Mouse (Mus musculus) ES-Bruce4 (cell line): ENCODE results near the gene Tulp2. TPM values are rescaled to one million over a fixed set of nuclear protein-coding genes. Genes with fewer than 3 reads are reported as not detected.

ENCODE experiments used
- H3K27ac ChIP-seq: 2 replicates; pipeline ENCODE4 v1.5.1; 2012; ENCODE audit warnings: low read length, inconsistent platforms; ENCODE audit not compliant: insufficient read depth
- H3K27me3 ChIP-seq: 2 replicates; pipeline ENCODE4 v1.6.1; 2012; ENCODE audit warnings: mild to moderate bottlenecking, low read length, inconsistent platforms; ENCODE audit not compliant: control insufficient read depth, poor library complexity, insufficient read depth, severe bottlenecking
- H3K36me3 ChIP-seq: 2 replicates; pipeline ENCODE4 v1.6.1; 2012; ENCODE audit warnings: inconsistent platforms, mild to moderate bottlenecking, low read length, moderate library complexity; ENCODE audit not compliant: control insufficient read depth, poor library complexity, insufficient read depth, severe bottlenecking
- H3K4me1 ChIP-seq: one replicate; pipeline ENCODE4 v1.8.1; 2011; ENCODE audit warnings: low read length; ENCODE audit not compliant: control insufficient read depth, insufficient read depth
- H3K4me3 ChIP-seq: 2 replicates; pipeline ENCODE4 v1.5.1; 2011; ENCODE audit warnings: low read depth, mild to moderate bottlenecking, low read length
- H3K9ac ChIP-seq: 2 replicates; pipeline ENCODE4 v1.6.1; 2012; ENCODE audit warnings: low read depth, mild to moderate bottlenecking, inconsistent platforms; ENCODE audit not compliant: poor library complexity, severe bottlenecking
- H3K9me3 ChIP-seq: replicated peaks from 2 replicates; pipeline ENCODE4 v1.6.1; 2012; ENCODE audit warnings: mild to moderate bottlenecking, low read length, inconsistent platforms; ENCODE audit not compliant: control insufficient read depth, poor library complexity, insufficient read depth, severe bottlenecking
- CTCF ChIP-seq: IDR thresholded peaks from one replicate; pipeline ENCODE4 v1.8.1; 2011; ENCODE audit warnings: low read depth, low read length
- EP300 ChIP-seq: IDR thresholded peaks from 2 replicates; pipeline ENCODE4 v1.6.1; 2011; ENCODE audit warnings: low read depth, low read length; ENCODE audit not compliant: insufficient read depth
- POLR2A ChIP-seq: IDR thresholded peaks from one replicate; pipeline ENCODE4 v1.8.1; 2011; ENCODE audit warnings: low read length; ENCODE audit not compliant: insufficient read depth
- polyA plus RNA-seq: library from polyadenylated mRNA; stranded (reverse); fragments of >200 nt; gene quantifications from 2 replicates; pipeline ENCODE4 v1.2.4, GENCODE M21; 2011; ENCODE audit warnings: low read depth; ENCODE audit not compliant: missing spikeins, insufficient read depth, insufficient read length

Tulp2 gene
- polyA plus RNA-seq, 1 experiment = 1.3 TPM

DNA sequence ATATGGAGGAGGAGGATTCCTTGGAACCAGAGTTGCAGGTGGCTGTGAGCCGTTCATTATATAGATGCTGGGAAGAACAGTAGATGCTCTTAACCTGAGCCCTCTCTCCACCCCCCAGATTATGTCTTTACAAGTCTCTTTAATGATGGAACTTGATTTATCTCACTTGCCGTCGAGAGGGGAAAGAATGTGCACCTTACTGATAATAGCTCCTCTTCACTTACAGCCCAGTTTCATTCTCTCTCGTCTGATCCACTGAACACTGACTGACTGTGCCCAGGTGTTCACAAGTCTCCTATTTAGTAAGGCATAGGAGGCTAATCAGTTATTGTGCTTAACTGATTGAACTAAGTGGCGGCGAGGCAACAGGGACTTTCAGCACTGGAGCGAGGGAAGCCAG lies 7.9 kb downstream of the Tulp2 start:
- Histone ChIP-seq H3K4me1 (peaks cover 5% of the 10 kb centered on the region), H3K4me3 (no peak overlapping the region), H3K27me3 (no peaks in the 10 kb centered on the region), H3K9ac (no peak overlapping the region), H3K27ac (no peak overlapping the region), H3K9me3 (no peaks in the 10 kb centered on the region), H3K36me3 (no peaks in the 10 kb centered on the region)
- TF ChIP-seq CTCF (no peak), POLR2A (no peak), EP300 (no peak)

- TF ChIP-seq POLR2A (no peak), EP300 (no peak), CTCF (no peak)
- H3K4me1 ChIP-seq = peaks cover 5% of the 10 kb centered on the region
- H3K9ac ChIP-seq = no peak overlapping the region
Observed at GRCm38 (mm10) chr7:45490822-45491221, 9.1 kb downstream of the Tulp2 start.

GRCm38 (mm10) chr7:45491264-45491663 lies 9.6 kb downstream of the Tulp2 start:
- no peak overlapping the region for H3K9ac ChIP-seq
- H3K4me3 ChIP-seq = no peak overlapping the region
- TF ChIP-seq CTCF (no peak), POLR2A (no peak), EP300 (no peak)
- H3K36me3 ChIP-seq = no peaks in the 10 kb centered on the region
- peaks cover 5% of the 10 kb centered on the region for H3K4me1 ChIP-seq
- no peaks in the 10 kb centered on the region for H3K27me3 ChIP-seq
- no peak overlapping the region for H3K27ac ChIP-seq
- H3K9me3 ChIP-seq = no peaks in the 10 kb centered on the region

More at GRCm38 (mm10) chr7:45490822-45491221, 9.1 kb downstream of the Tulp2 start:
- H3K36me3 ChIP-seq = no peaks in the 10 kb centered on the region
- H3K4me3 ChIP-seq = no peak overlapping the region
- no peaks in the 10 kb centered on the region for H3K9me3 ChIP-seq
- H3K27ac ChIP-seq = no peak overlapping the region
- no peaks in the 10 kb centered on the region for H3K27me3 ChIP-seq

DNA sequence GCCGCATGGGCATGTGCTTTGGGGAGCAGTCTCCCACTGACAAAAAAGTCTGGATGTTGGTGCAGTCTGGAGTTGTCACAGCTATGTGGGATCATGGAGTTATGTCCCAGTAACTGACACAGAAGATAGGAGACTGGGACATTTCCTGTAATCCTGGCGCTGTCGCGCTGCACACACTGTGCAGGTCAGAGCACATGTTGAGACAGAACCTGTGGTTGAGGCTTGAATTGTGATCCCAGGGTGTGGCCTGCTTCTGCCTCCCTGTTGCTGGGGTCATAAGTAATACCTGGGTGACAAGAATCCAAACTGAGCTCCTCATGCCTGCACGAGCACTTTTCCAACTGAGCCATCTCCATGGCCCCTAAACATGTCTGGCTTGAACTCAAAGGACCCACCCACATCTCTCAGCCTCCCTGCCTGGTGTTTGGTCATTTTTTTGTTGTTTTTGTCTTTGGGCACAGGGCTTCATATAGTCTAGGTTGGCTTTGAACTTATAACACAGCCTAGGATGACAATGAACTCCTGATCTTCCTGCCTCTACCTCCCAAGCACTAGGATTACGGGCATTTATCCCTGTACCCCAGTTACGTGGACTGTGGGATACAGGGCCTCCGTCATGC lies 10.7 kb downstream of the Tulp2 start:
- Histone ChIP-seq H3K27me3 (no peaks in the 10 kb centered on the region), H3K27ac (no peak overlapping the region), H3K9ac (no peak overlapping the region), H3K9me3 (no peaks in the 10 kb centered on the region), H3K36me3 (no peaks in the 10 kb centered on the region), H3K4me3 (no peak overlapping the region), H3K4me1 (peaks cover 5% of the 10 kb centered on the region)
- TF ChIP-seq POLR2A = no peak
- no peak for TF ChIP-seq CTCF
- no peak for TF ChIP-seq EP300

- H3K36me3 ChIP-seq = no peaks in the 10 kb centered on the region
- H3K27me3 ChIP-seq = no peaks in the 10 kb centered on the region
- H3K4me3 ChIP-seq = no peak overlapping the region
- H3K27ac ChIP-seq = no peak overlapping the region
- peaks cover 5% of the 10 kb centered on the region for H3K4me1 ChIP-seq
- TF ChIP-seq EP300 (no peak), POLR2A (no peak), CTCF (no peak)
- H3K9ac ChIP-seq = no peak overlapping the region
- no peaks in the 10 kb centered on the region for H3K9me3 ChIP-seq
Observed at GRCm38 (mm10) chr7:45492951-45493350, 11.3 kb downstream of the Tulp2 start.

GRCm38 (mm10) chr7:45494548-45494947 lies 12.9 kb downstream of the Tulp2 start:
- H3K4me1 ChIP-seq = peaks cover 5% of the 10 kb centered on the region
- H3K36me3 ChIP-seq = no peaks in the 10 kb centered on the region
- no peak overlapping the region for H3K9ac ChIP-seq
- TF ChIP-seq POLR2A (no peak), CTCF (no peak)
- no peak overlapping the region for H3K4me3 ChIP-seq
- no peaks in the 10 kb centered on the region for H3K9me3 ChIP-seq
- H3K27me3 ChIP-seq = no peaks in the 10 kb centered on the region
- H3K27ac ChIP-seq = no peak overlapping the region
